Mouse (Mus musculus) small intestine, adult 2 months (tissue): ENCODE measurements around the gene Pttg1.

Source experiments
- CTCF ChIP-seq: fragments of 200-500 bp; IDR thresholded peaks from 2 replicates; pipeline ENCODE4 v1.5.1; 2012; ENCODE audit warnings: low read depth, mild to moderate bottlenecking, control low read depth, inconsistent platforms, low read length, moderate library complexity, mixed read lengths; ENCODE audit not compliant: insufficient replicate concordance, insufficient read length; ENCODE audit errors: extremely low read depth
- POLR2A ChIP-seq: fragments of 200-500 bp; IDR thresholded peaks from 2 replicates; pipeline ENCODE4 v1.6.1; 2012; ENCODE audit warnings: low read depth, mild to moderate bottlenecking, control low read depth, inconsistent platforms, low read length, moderate library complexity

GRCm38 (mm10) chr11:43473635-43474224 is 47.7 kb upstream of the Pttg1 start:
- TF ChIP-seq CTCF, result no peak
- no peak for TF ChIP-seq POLR2A
